Mouse (Mus musculus) MEL (cell line): ENCODE measurements around the gene Traf3ip2. TPM values are rescaled to one million over a fixed set of nuclear protein-coding genes. Genes with fewer than 3 reads are reported as not detected.

Source experiments
- DNase-seq: peaks from one replicate; pipeline ENCODE4 v3.0.0; 2011; ENCODE audit warnings: low read depth, low spot score
- H3K27ac ChIP-seq: 2 replicates; pipeline ENCODE4 v1.5.1; 2012; ENCODE audit warnings: low read depth, mild to moderate bottlenecking, control low read depth, low read length, moderate library complexity; ENCODE audit not compliant: control insufficient read depth
- H3K27me3 ChIP-seq, 2 experiments: fragments of 150-350 bp in 1 of 2; sonication (generic) in 1 of 2; 2 replicates each; pipeline ENCODE4 v1.6.1; 2012; ENCODE audit warnings: low read length in 2 of 2, mild to moderate bottlenecking in 2 of 2, improper control_type of control experiment in 1 of 2, moderate library complexity in 1 of 2; ENCODE audit not compliant: insufficient read depth in 2 of 2, control insufficient read depth in 1 of 2
- H3K36me3 ChIP-seq, 2 experiments: 2 replicates each; pipeline ENCODE4 v1.6.1; 2012 to 2014; ENCODE audit warnings: low read length in 2 of 2, improper control_type of control experiment in 1 of 2, inconsistent platforms in 1 of 2, mild to moderate bottlenecking in 1 of 2; ENCODE audit not compliant: insufficient read depth in 2 of 2, control insufficient read depth in 1 of 2
- H3K4me1 ChIP-seq, 2 experiments: fragments of 150-350 bp in 1 of 2; sonication (generic) in 1 of 2; 2 replicates each; pipeline ENCODE4 v1.6.1; 2012; ENCODE audit warnings: low read length in 2 of 2, improper control_type of control experiment in 1 of 2, mild to moderate bottlenecking in 1 of 2; ENCODE audit not compliant: insufficient read depth in 2 of 2, control insufficient read depth in 1 of 2
- H3K4me3 ChIP-seq, 2 experiments: fragments of 150-350 bp in 1 of 2; sonication (generic) in 1 of 2; 2 replicates each; pipeline ENCODE4 v1.5.1; 2012; ENCODE audit warnings: low read depth in 2 of 2, low read length in 2 of 2, mild to moderate bottlenecking in 2 of 2, moderate library complexity in 2 of 2, control low read depth in 1 of 2, improper control_type of control experiment in 1 of 2; ENCODE audit not compliant: control insufficient read depth in 1 of 2, insufficient read depth in 1 of 2
- H3K79me2 ChIP-seq: 2 replicates; pipeline ENCODE4 v1.6.1; 2012; ENCODE audit warnings: mild to moderate bottlenecking, low read length, moderate library complexity; ENCODE audit not compliant: control insufficient read depth, poor library complexity, insufficient read depth
- H3K9ac ChIP-seq: 2 replicates; pipeline ENCODE4 v1.6.1; 2012; ENCODE audit warnings: low read depth, mild to moderate bottlenecking, control low read depth, low read length, moderate library complexity; ENCODE audit not compliant: control insufficient read depth, poor library complexity, severe bottlenecking
- H3K9me3 ChIP-seq: fragments of 150-350 bp; sonication (generic); replicated peaks from 2 replicates; pipeline ENCODE4 v1.6.1; 2012; ENCODE audit warnings: mild to moderate bottlenecking, low read length, improper control_type of control experiment, moderate library complexity; ENCODE audit not compliant: insufficient read depth
- CHD2 ChIP-seq: IDR thresholded peaks from 2 replicates; pipeline ENCODE4 v1.6.1; 2011; ENCODE audit warnings: low read length, improper control_type of control experiment
- CTCF ChIP-seq, 3 experiments: IDR thresholded peaks in 2 of 3; conservative IDR thresholded peaks in 1 of 3; 2 replicates each; pipeline ENCODE4 v1.5.1; 2011 to 2012; ENCODE audit warnings: low read length in 3 of 3, low read depth in 2 of 3, mild to moderate bottlenecking in 2 of 3, improper control_type of control experiment in 1 of 3, inconsistent platforms in 1 of 3, mixed read lengths in 1 of 3, moderate library complexity in 1 of 3; ENCODE audit not compliant: control insufficient read depth in 1 of 3, insufficient read depth in 1 of 3, poor library complexity in 1 of 3, severe bottlenecking in 1 of 3
- ELF1 ChIP-seq: IDR thresholded peaks from 2 replicates; pipeline ENCODE4 v1.6.1; 2014; ENCODE audit warnings: low read depth, mild to moderate bottlenecking, inconsistent platforms, low read length, improper control_type of control experiment, moderate library complexity
- GATA1 ChIP-seq: IDR thresholded peaks from 2 replicates; pipeline ENCODE4 v1.6.1; 2011; ENCODE audit warnings: low read depth, low read length, improper control_type of control experiment
- JUND ChIP-seq: IDR thresholded peaks from 2 replicates; pipeline ENCODE4 v1.6.1; 2011; ENCODE audit warnings: low read depth, mild to moderate bottlenecking, improper control_type of control experiment, low read length
- MAX ChIP-seq: IDR thresholded peaks from 2 replicates; pipeline ENCODE4 v1.6.1; 2011; ENCODE audit warnings: low read length, improper control_type of control experiment
- MAZ ChIP-seq: IDR thresholded peaks from 2 replicates; pipeline ENCODE4 v1.6.1; 2012; ENCODE audit warnings: low read depth, mild to moderate bottlenecking, inconsistent platforms, low read length, improper control_type of control experiment
- MEF2A ChIP-seq: IDR thresholded peaks from 2 replicates; pipeline ENCODE4 v1.6.1; 2014; ENCODE audit warnings: low read depth, mild to moderate bottlenecking, inconsistent platforms, low read length, improper control_type of control experiment; ENCODE audit not compliant: poor library complexity, insufficient replicate concordance, severe bottlenecking; ENCODE audit errors: extremely low read depth
- MYC ChIP-seq: IDR thresholded peaks from 2 replicates; pipeline ENCODE4 v1.6.1; 2011; ENCODE audit warnings: low read depth, mild to moderate bottlenecking, low read length, improper control_type of control experiment, moderate library complexity
- NELFE ChIP-seq: IDR thresholded peaks from 2 replicates; pipeline ENCODE4 v1.6.1; 2011; ENCODE audit warnings: low read depth, low read length, improper control_type of control experiment
- NRF1 ChIP-seq: IDR thresholded peaks from 2 replicates; pipeline ENCODE4 v1.6.1; 2014; ENCODE audit warnings: low read depth, mild to moderate bottlenecking, inconsistent platforms, low read length, improper control_type of control experiment, moderate library complexity; ENCODE audit not compliant: poor library complexity, insufficient read depth, severe bottlenecking
- POLR2A ChIP-seq, 2 experiments: IDR thresholded peaks; 2 replicates each; pipeline ENCODE4 v1.6.1; 2011 to 2012; ENCODE audit warnings: low read length in 2 of 2, mild to moderate bottlenecking in 2 of 2, control low read depth in 1 of 2, improper control_type of control experiment in 1 of 2, low read depth in 1 of 2, moderate library complexity in 1 of 2; ENCODE audit not compliant: control insufficient read depth in 1 of 2, insufficient read depth in 1 of 2, poor library complexity in 1 of 2
- POLR2AphosphoS2 ChIP-seq: IDR thresholded peaks from 2 replicates; pipeline ENCODE4 v1.6.1; 2011; ENCODE audit warnings: low read length, improper control_type of control experiment
- RCOR1 ChIP-seq: IDR thresholded peaks from 2 replicates; pipeline ENCODE4 v1.6.1; 2012; ENCODE audit warnings: low read depth, mild to moderate bottlenecking, inconsistent platforms, low read length, improper control_type of control experiment
- SIN3A ChIP-seq: IDR thresholded peaks from 2 replicates; pipeline ENCODE4 v1.6.1; 2012; ENCODE audit warnings: low read length, improper control_type of control experiment, inconsistent platforms
- TAL1 ChIP-seq: IDR thresholded peaks from 2 replicates; pipeline ENCODE4 v1.6.1; 2012; ENCODE audit warnings: mild to moderate bottlenecking, inconsistent platforms, low read length, moderate library complexity, mixed read lengths
- TBP ChIP-seq: IDR thresholded peaks from 2 replicates; pipeline ENCODE4 v1.8.0; 2011; ENCODE audit warnings: low read depth, low read length, improper control_type of control experiment
- TCF12 ChIP-seq: IDR thresholded peaks from 2 replicates; pipeline ENCODE4 v1.6.1; 2014; ENCODE audit warnings: low read depth, mild to moderate bottlenecking, inconsistent platforms, low read length, improper control_type of control experiment, moderate library complexity
- UBTF ChIP-seq: IDR thresholded peaks from 2 replicates; pipeline ENCODE4 v1.6.1; 2012; ENCODE audit warnings: low read depth, mild to moderate bottlenecking, inconsistent platforms, low read length, improper control_type of control experiment, moderate library complexity, borderline replicate concordance; ENCODE audit not compliant: insufficient read depth
- USF1 ChIP-seq: IDR thresholded peaks from 2 replicates; pipeline ENCODE4 v1.6.1; 2014; ENCODE audit warnings: low read depth, mild to moderate bottlenecking, inconsistent platforms, low read length, improper control_type of control experiment, moderate library complexity
- ZC3H11A ChIP-seq: IDR thresholded peaks from 2 replicates; pipeline ENCODE4 v1.6.1; 2012; ENCODE audit warnings: low read depth, mild to moderate bottlenecking, inconsistent platforms, low read length, improper control_type of control experiment
- ZKSCAN1 ChIP-seq: IDR thresholded peaks from 2 replicates; pipeline ENCODE4 v1.6.1; 2012; ENCODE audit warnings: low read depth, mild to moderate bottlenecking, inconsistent platforms, low read length, improper control_type of control experiment, moderate library complexity
- ZNF384 ChIP-seq: IDR thresholded peaks from 2 replicates; pipeline ENCODE4 v1.6.1; 2012; ENCODE audit warnings: low read depth, mild to moderate bottlenecking, inconsistent platforms, low read length, improper control_type of control experiment
- polyA plus RNA-seq, 2 experiments: library from polyadenylated mRNA; stranded (reverse) in 1 of 2; unstranded in 1 of 2; fragments of >175 nt in 1 of 2; fragments of >200 nt in 1 of 2; gene quantifications; 2 replicates each; pipeline versions ENCODE4 v1.2.1 to v1.2.4; 2012; ENCODE audit warnings: low replicate concordance in 2 of 2, low read depth in 1 of 2; ENCODE audit not compliant: insufficient read length in 2 of 2, insufficient read depth in 1 of 2, missing spikeins in 1 of 2
- total RNA-seq: library from RNA; depleted of rRNA; stranded (reverse); fragments of 300-350 nt; gene quantifications from 2 replicates; pipeline ENCODE4 v1.2.3, GENCODE M21; 2012

Traf3ip2 gene
- total and polyA plus RNA-seq, 3 experiments, result 1.3 to 3.0 TPM; not detected in 1

- no peaks in the 10 kb centered on the region for H3K9me3 ChIP-seq
- no peak for TF ChIP-seq CHD2
- TF ChIP-seq POLR2AphosphoS2, result no peak
- TF ChIP-seq TBP, result no peak
- no peak for TF ChIP-seq MAZ
- TF ChIP-seq JUND, result no peak
- TF ChIP-seq MAX, result no peak
- TF ChIP-seq RCOR1, result no peak
- TF ChIP-seq USF1, result no peak
- TF ChIP-seq SIN3A, result no peak
- TF ChIP-seq MYC, result no peak
- TF ChIP-seq ZKSCAN1, result no peak
- no peak for TF ChIP-seq TAL1
- TF ChIP-seq NELFE, result no peak
- no peaks in the 10 kb centered on the region for H3K27me3 ChIP-seq
- no peak for DNase-seq
- H3K4me1 ChIP-seq, result no peaks in the 10 kb centered on the region
- H3K36me3 ChIP-seq, result no peaks in the 10 kb centered on the region
- H3K4me3 ChIP-seq, result no peak overlapping the region
- no peak overlapping the region for H3K9ac ChIP-seq
- H3K27ac ChIP-seq, result no peak overlapping the region
- no peaks in the 10 kb centered on the region for H3K79me2 ChIP-seq
Observed at GRCm38 (mm10) chr10:39580477-39580876, 32.3 kb upstream of the Traf3ip2 start.

DNA sequence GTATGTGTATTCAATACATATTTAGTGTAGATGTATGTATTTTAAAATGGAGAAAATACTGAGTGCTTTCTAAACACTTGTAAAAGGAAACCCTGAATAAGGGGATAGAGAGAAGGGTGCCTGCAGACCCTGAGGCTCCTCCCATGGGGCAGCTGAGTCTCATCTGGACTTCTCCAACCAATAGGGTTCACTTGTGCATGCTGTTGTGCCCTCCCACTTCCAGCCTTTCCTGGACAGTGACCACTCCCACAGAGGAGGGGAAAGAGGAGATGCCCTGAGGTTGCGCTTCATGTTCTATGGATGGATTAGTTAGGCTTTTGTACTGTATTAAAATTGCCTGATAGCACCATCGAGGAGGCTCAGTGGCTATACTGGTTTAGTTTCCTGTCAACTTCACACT, 30.3 kb upstream of the Traf3ip2 start:
- TF ChIP-seq POLR2AphosphoS2 (no peak), MAX (no peak), ZC3H11A (no peak), ZNF384 (no peak), ELF1 (no peak), GATA1 (no peak), TCF12 (no peak), UBTF (no peak), NRF1 (no peak), MEF2A (no peak), TBP (no peak), CTCF (IDR thresholded peaks at IDR 0.05 in 2 of 3, conservative IDR thresholded peaks at IDR 0.05 in 1 of 3; ENCODE audit: control insufficient read depth in 1 of 3, insufficient read depth in 1 of 3, low read depth in 2 of 3, low read length in 3 of 3, poor library complexity in 1 of 3, severe bottlenecking in 1 of 3) (no peak), USF1 (no peak), POLR2A (IDR thresholded peaks at IDR 0.05; ENCODE audit: control insufficient read depth in 1 of 2, insufficient read depth in 1 of 2, low read depth in 1 of 2, low read length in 2 of 2, poor library complexity in 1 of 2) (no peak), CHD2 (no peak), MAZ (no peak)
- Histone ChIP-seq H3K27me3 (no peaks in the 10 kb centered on the region), H3K4me3 (no peak overlapping the region), H3K9me3 (no peaks in the 10 kb centered on the region), H3K27ac (no peak overlapping the region), H3K36me3 (no peaks in the 10 kb centered on the region), H3K4me1 (no peaks in the 10 kb centered on the region), H3K79me2 (no peaks in the 10 kb centered on the region), H3K9ac (no peak overlapping the region)
- no peak for DNase-seq
